Mouse (Mus musculus): ENCODE measurements around the gene Rnf151.
"Not testable (repeated sequence)": the region's sequence is repeated elsewhere in the genome, so short reads cannot be mapped to it uniquely, and the experiment has no call there.

Gene Rnf151

DNA sequence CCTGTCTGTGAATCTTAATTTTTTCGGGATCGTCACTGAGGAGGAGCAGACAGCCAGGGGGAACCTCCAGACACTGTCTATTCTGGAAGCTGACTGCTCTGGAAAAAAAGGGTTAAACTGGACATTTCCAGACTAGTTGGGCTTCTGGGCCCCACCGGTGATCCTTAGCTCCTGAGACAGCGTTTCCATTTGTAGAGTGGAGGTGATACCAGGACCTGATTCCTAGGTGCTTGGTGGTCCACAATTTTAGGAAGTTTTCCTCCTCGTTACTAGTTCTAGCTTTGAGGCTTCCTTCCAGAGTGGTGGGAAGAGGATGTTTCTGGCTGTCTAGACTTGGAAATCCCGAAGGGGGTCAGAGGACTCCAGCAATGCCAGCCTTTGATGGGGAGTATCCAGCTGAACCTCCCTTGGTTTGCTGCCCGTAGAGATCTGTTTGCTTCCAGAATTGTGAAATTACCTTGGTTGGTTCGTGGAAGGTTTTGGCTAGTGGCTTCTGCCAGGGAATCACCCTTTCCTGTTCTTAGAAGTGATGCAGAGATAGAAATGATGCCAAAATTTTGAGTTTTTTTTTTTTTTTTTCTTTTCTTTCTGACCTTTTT, 47.5 kb downstream of the Rnf151 start:
- DNase-seq (ENCODE audit: extremely low read depth, insufficient read length, low spot score), result no peak

DNA sequence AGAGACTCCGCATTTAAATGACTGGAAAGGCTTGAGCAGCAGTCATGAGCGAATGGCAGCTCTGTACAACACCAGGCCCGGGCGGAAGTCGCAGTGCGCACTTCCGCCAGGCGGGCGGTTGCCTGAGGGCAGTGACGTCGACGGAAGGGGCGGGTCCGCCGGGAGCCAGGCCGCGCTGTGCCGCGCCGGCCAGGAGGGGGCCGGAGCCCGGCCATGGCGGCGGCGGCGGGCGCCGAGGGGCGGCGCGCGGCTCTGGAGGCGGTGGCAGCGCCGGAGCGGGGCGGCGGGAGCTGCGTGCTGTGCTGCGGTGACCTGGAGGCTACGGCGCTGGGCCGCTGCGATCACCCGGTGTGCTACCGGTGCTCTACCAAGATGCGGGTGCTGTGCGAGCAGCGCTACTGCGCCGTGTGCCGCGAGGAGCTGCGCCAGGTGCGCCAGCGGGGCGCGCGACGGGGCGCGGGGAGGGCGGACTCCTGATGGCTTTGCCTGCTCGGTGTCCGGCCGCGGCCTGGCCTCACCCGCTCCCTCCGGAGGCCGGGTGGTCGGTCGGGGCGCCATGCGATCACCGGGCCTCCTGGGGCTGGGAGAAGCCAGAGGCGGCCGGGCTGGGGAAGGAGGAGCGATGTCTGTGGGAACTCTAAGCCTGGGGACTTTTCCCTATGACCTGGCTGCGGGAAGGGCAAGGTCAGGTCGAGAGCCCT, 48.2 kb downstream of the Rnf151 start, which contains the start of gene Zfp598:
Gene Zfp598 (plus strand): TSS at position 143 of the 701 bp plus-strand sequence.
- peak; percentile 91 for DNase-seq (ENCODE audit: extremely low read depth, insufficient read length, low spot score)

DNA sequence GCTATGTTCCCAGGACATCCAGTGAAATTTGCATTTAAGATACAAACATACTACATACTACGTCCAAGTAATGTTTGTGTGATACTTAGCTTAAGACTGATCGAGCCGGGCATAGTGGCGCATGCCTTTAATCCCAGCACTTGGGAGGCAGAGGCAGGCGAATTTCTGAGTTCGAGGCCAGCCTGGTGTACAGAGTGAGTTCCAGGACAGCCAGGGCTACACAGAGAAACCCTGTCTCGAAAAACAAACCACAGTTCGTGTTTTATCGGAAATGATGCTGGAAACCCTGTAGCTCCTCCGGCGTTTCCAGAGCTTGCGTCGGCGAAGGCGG, 48.7 kb downstream of the Rnf151 start:
- DNase-seq (ENCODE audit: extremely low read depth, insufficient read length, low spot score), result not testable (repeated sequence)

DNA sequence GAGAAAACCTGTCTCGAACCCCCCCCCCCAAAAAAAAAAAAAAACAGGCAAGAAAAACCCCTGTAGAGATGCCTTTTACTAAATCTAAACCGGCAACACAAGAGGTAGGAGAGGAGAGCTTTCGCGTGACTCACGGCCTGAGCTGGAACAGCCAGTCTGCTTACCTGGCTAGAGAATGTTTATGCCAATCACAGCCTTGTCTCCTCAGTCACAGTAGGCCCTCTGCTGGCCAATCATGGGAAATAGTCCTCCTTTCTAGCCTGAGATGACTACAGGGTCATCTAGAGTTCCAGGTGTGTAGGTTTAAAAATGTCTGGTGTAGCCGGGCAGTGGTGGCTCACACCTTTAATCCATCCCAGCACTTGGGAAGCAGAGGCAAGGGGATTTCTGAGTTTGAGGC, 50.4 kb downstream of the Rnf151 start:
- DNase-seq (ENCODE audit: extremely low read depth, insufficient read length, low spot score), result no peak

DNA sequence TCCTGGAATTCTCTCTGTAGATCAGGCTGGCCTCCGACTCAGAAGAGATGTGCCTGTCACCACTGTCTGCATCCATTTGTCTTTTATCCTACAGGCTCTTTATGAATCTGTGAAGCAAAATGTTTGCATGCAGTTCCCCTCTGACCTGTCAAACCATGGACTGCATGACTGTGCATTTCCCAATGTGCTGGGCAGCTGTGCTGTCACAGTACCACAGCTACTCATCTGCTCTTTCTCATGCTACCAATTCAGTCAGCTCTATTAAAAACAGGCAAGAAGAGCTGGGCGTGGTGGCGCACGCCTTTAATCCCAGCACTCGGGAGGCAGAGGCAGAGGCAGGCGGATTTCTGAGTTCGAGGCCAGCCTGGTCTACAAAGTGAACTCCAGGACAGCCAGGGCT, 50.9 kb downstream of the Rnf151 start:
- DNase-seq (ENCODE audit: extremely low read depth, insufficient read length, low spot score), result not testable (repeated sequence)
